In genomic region chr11:118825280-118826094, GRCm38 (mm10) we compare ENCODE assay signal across 11 mouse cellular contexts.
DNase-seq lines count a peak whose midpoint lies in the region; ATAC-seq and TF ChIP-seq lines count a peak whose summit lies in the region.
"Had no signal": no experiment of that assay in that cellular context is flagged by ENCODE, and none has a peak within 500 bp of the region (broad histone marks: within the 10 kb centered on the region; RNA-seq: fewer than 3 reads in every experiment).

No protein-coding gene starts in this region.

- no peak overlapping the region for H3K4me3 ChIP-seq in embryonic facial prominence, embryonic 13.5 days
- no peak overlapping the region for H3K4me3 ChIP-seq in embryonic facial prominence, embryonic 10.5 days
- H3K4me3 ChIP-seq in stomach, embryonic 16.5 days (replicated peaks; ENCODE audit: low read length): no peak overlapping the region
- H3K4me3 ChIP-seq in stomach, postnatal 0 days (ENCODE audit: low read depth, low read length): no peak overlapping the region

- H3K4me1 ChIP-seq in embryonic facial prominence, embryonic 13.5 days: no peaks in the 10 kb centered on the region
- peaks cover 4% of the 10 kb centered on the region; the same call in 1 of the 2 replicates for H3K4me1 ChIP-seq in embryonic facial prominence, embryonic 10.5 days
- no peaks in the 10 kb centered on the region for H3K4me1 ChIP-seq in stomach, embryonic 16.5 days (ENCODE audit: control insufficient read depth, insufficient read depth, low read length)
- no peaks in the 10 kb centered on the region for H3K4me1 ChIP-seq in stomach, postnatal 0 days (replicated peaks; ENCODE audit: control insufficient read depth, insufficient read depth)

- DNase-seq in embryonic facial prominence, embryonic 10.5 days (ENCODE audit: low spot score): no peak
- DNase-seq in stomach, postnatal 0 days (ENCODE audit: low spot score): no peak
- DNase-seq in kidney, postnatal 36 days: peak; percentile 54 to 73
- no peak for DNase-seq in testis, postnatal 10 days (ENCODE audit: low spot score)
- no peak for DNase-seq in spleen, adult 18-20 months
- no peak for DNase-seq in layer of hippocampus, adult 11-12 months (ENCODE audit: low spot score)
- DNase-seq: cerebellum, postnatal 10 days; forebrain, postnatal 0 days; thymus, adult 2 months had no signal

- 55% methylated on average over 25 of the region's 25 CpGs for WGBS in embryonic facial prominence, embryonic 13.5 days
- 69% methylated on average over 25 of the region's 25 CpGs for WGBS in embryonic facial prominence, embryonic 10.5 days
- 61% methylated on average over 25 of the region's 25 CpGs for WGBS in stomach, embryonic 16.5 days
- 59% methylated on average over 25 of the region's 25 CpGs for WGBS in stomach, postnatal 0 days

- H3K36me3 ChIP-seq in embryonic facial prominence, embryonic 13.5 days: no peaks in the 10 kb centered on the region
- H3K36me3 ChIP-seq in embryonic facial prominence, embryonic 10.5 days (replicated peaks): no peaks in the 10 kb centered on the region
- H3K36me3 ChIP-seq in stomach, embryonic 16.5 days (ENCODE audit: control insufficient read depth, insufficient read depth, low read length): no peaks in the 10 kb centered on the region
- H3K36me3 ChIP-seq in stomach, postnatal 0 days (ENCODE audit: control insufficient read depth, insufficient read depth, low read length): no peaks in the 10 kb centered on the region

- no peak for ATAC-seq in embryonic facial prominence, embryonic 13.5 days (ENCODE audit: insufficient number of reproducible peaks, insufficient read depth, low FRiP score, low TSS enrichment, low read depth)
- 0 out of 2 replicates have a peak, but pooled peaks have one; percentile 5 for ATAC-seq in stomach, embryonic 16.5 days (ENCODE audit: insufficient read depth, low FRiP score)
- ATAC-seq in stomach, postnatal 0 days (ENCODE audit: low FRiP score, low TSS enrichment): no peak
- ATAC-seq: forebrain, postnatal 0 days had no signal

- 0 out of 2 replicates have a peak overlapping the region, but pooled peaks have one; percentile 27 for H3K9ac ChIP-seq in embryonic facial prominence, embryonic 13.5 days
- no peak overlapping the region for H3K9ac ChIP-seq in stomach, embryonic 16.5 days (ENCODE audit: low read length)
- H3K9ac ChIP-seq in stomach, postnatal 0 days (ENCODE audit: low read length): no peak overlapping the region
- H3K9ac ChIP-seq: forebrain, postnatal 0 days had no signal

- no peaks in the 10 kb centered on the region for H3K9me3 ChIP-seq in embryonic facial prominence, embryonic 13.5 days
- H3K9me3 ChIP-seq in embryonic facial prominence, embryonic 10.5 days: no peaks in the 10 kb centered on the region
- no peaks in the 10 kb centered on the region for H3K9me3 ChIP-seq in stomach, embryonic 16.5 days (replicated peaks; ENCODE audit: control insufficient read depth, low read length)
- H3K9me3 ChIP-seq in stomach, postnatal 0 days (ENCODE audit: control insufficient read depth, low read length): no peaks in the 10 kb centered on the region

- TF ChIP-seq CTCF in stomach, postnatal 0 days (IDR thresholded peaks at IDR 0.05; ENCODE audit: low read depth): no peak

- H3K4me2 ChIP-seq in embryonic facial prominence, embryonic 13.5 days: no peak overlapping the region
- no peak overlapping the region for H3K4me2 ChIP-seq in stomach, embryonic 16.5 days (ENCODE audit: low read depth, low read length)
- H3K4me2 ChIP-seq in stomach, postnatal 0 days (replicated peaks; ENCODE audit: low read depth): no peak overlapping the region

- H3K27ac ChIP-seq in embryonic facial prominence, embryonic 13.5 days: no peak overlapping the region
- H3K27ac ChIP-seq in embryonic facial prominence, embryonic 10.5 days (replicated peaks): no peak overlapping the region
- H3K27ac ChIP-seq in stomach, embryonic 16.5 days (ENCODE audit: low read length): no peak overlapping the region
- no peak overlapping the region for H3K27ac ChIP-seq in stomach, postnatal 0 days (replicated peaks)

- peaks cover 4% of the 10 kb centered on the region; the same call in 1 of the 2 replicates for H3K27me3 ChIP-seq in embryonic facial prominence, embryonic 13.5 days
- no peaks in the 10 kb centered on the region for H3K27me3 ChIP-seq in embryonic facial prominence, embryonic 10.5 days (replicated peaks; ENCODE audit: low read depth, poor library complexity, severe bottlenecking)
- H3K27me3 ChIP-seq in stomach, embryonic 16.5 days (ENCODE audit: control insufficient read depth, insufficient read depth, low read length): no peaks in the 10 kb centered on the region
- no peaks in the 10 kb centered on the region for H3K27me3 ChIP-seq in stomach, postnatal 0 days (ENCODE audit: control insufficient read depth, insufficient read depth, low read length)

- no peak for TF ChIP-seq EP300 in stomach, postnatal 0 days (optimal IDR thresholded peaks at IDR 0.05)

Comparison
In these comparisons a context has a peak if more than half of its experiments do, and no peak if none do; other contexts are left out.
1. DNase-seq: peak in kidney, postnatal 36 days (2 of 2); none in embryonic facial prominence, embryonic 10.5 days (single experiment), stomach, postnatal 0 days (single experiment), testis, postnatal 10 days (single experiment), spleen, adult 18-20 months (0 of 2) and layer of hippocampus, adult 11-12 months (single experiment).